Mouse (Mus musculus) intestine, postnatal 0 days (tissue): ENCODE results near the gene Sugp2. TPM values are rescaled to one million over a fixed set of nuclear protein-coding genes. Genes with fewer than 3 reads are reported as not detected.

Source experiments
- ATAC-seq: fragments of 200-750 bp; cut with Nextera tagmentation; 2 replicates; pipeline ENCODE4 v1.8.0; 2017; ENCODE audit warnings: mild to moderate bottlenecking, moderate TSS enrichment, moderate library complexity
- H3K27ac ChIP-seq: fragments of 300-500 bp; sonication (generic); 2 replicates; pipeline ENCODE4 v1.5.1; 2014; ENCODE audit warnings: mild to moderate bottlenecking, low read depth, low read length, moderate library complexity
- H3K27me3 ChIP-seq: fragments of 300-500 bp; sonication (generic); replicated peaks from 2 replicates; pipeline ENCODE4 v1.6.1; 2014; ENCODE audit warnings: low read length, mixed read lengths; ENCODE audit not compliant: control insufficient read depth, insufficient read depth
- H3K36me3 ChIP-seq: fragments of 300-500 bp; sonication (generic); 2 replicates; pipeline ENCODE4 v1.6.1; 2014; ENCODE audit warnings: mild to moderate bottlenecking, moderate library complexity; ENCODE audit not compliant: control insufficient read depth, insufficient read depth
- H3K4me1 ChIP-seq: fragments of 300-500 bp; sonication (generic); replicated peaks from 2 replicates; pipeline ENCODE4 v1.6.1; 2014; ENCODE audit warnings: antibody characterized with exemption, low read length, mixed read lengths; ENCODE audit not compliant: control insufficient read depth, insufficient read depth
- H3K4me2 ChIP-seq: fragments of 300-500 bp; sonication (generic); replicated peaks from 2 replicates; pipeline ENCODE4 v1.6.1; 2014; ENCODE audit warnings: low read depth, mild to moderate bottlenecking, moderate library complexity
- H3K4me3 ChIP-seq: fragments of 300-500 bp; sonication (generic); 2 replicates; pipeline ENCODE4 v1.5.1; 2014; ENCODE audit warnings: low read depth, low read length
- H3K9ac ChIP-seq: fragments of 300-500 bp; sonication (generic); 2 replicates; pipeline ENCODE4 v1.6.1; 2014; ENCODE audit warnings: mild to moderate bottlenecking, low read depth, low read length
- H3K9me3 ChIP-seq: fragments of 300-500 bp; sonication (generic); 2 replicates; pipeline ENCODE4 v1.6.1; 2016; ENCODE audit warnings: mixed run types; ENCODE audit not compliant: control insufficient read depth
- CTCF ChIP-seq: sonication (generic); IDR thresholded peaks from 2 replicates; pipeline ENCODE4 v1.5.1; 2016; ENCODE audit warnings: low read depth, mild to moderate bottlenecking, control low read depth, antibody characterized with exemption, moderate library complexity
- WGBS: fragments of 180-500 bp; shearing (Covaris S2); extraction: QIAGEN DNeasy Blood & Tissue Kit; methylation state at CpG from one replicate; pipeline ENCODE4 v1.1.7; 2014; 5-methylcytosine and 5-hydroxymethylcytosine counted together
- polyA plus RNA-seq: library from polyadenylated mRNA; unstranded; fragments of >200 nt; fragmentation: Nextera tagmentation; extraction: Ambion mirVana; gene quantifications from 2 replicates; pipeline ENCODE4 v1.2.1, GENCODE M21; 2015

Sugp2 gene
- polyA plus RNA-seq, 1 experiment from 2014 or later: 8.0 TPM

DNA sequence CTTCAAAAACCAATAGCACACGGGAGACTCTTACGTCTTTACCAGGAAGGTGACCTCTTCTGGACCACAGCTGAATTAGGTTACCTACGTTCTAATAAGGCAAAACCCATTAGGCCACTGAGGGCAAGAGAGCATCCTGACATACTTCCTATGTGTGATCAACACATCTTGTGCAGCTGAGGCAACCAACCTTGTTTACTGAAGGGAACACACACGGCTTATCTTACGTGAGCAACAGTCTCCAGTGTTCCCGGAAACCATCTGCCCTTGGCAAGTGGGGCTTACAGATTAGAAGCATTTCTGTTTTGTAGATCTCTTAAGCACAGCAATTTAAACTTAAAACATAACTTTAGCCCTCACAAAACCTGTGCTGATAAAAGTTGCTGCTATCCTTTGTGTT is 93.5 kb downstream of the Sugp2 start:
- Histone ChIP-seq H3K36me3 (peaks cover 13% of the 10 kb centered on the region), H3K4me1 (no peaks in the 10 kb centered on the region), H3K27ac (no peak overlapping the region), H3K27me3 (no peaks in the 10 kb centered on the region), H3K9me3 (no peaks in the 10 kb centered on the region), H3K9ac (no peak overlapping the region), H3K4me3 (no peak overlapping the region), H3K4me2 (no peak overlapping the region)
- no peak for ATAC-seq
- TF ChIP-seq CTCF: no peak
- 91% methylated on average over 6 of the region's 6 CpGs for WGBS

DNA sequence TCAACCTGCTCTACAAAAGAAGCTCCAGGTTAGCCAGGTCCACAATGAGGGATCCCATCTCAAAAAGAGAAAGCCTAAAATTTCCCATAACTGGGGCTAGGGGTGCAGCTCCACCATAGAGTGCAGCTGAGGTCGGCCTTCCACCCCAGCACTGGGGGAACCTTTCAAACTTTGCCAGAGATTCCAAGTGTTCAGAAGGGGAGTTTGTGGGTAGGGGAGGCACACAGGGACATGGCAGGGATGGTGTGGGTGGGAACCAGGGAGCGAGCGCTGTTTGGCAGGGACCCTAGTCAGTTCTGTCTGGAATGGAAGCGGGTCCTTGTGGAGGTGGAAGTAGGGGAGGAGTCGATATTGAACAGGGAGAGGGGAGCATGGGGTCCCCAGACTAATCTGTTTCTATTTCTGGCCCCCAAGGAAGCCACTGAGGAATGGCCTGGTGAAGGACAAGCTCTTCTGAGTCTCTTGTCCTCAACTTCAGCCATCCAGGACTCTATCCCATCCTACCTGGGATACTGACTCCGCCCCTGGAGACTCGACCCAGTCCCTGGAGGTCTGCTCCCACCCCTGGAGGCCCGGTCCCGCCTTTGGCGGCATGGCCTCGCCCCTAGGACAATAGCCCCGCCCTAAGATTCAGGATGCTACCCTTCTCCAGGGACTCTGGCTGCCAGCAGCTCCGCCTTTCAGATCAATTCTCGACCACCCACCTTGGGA is 95.3 kb downstream of the Sugp2 start, which contains the start of gene Gdf1:
Gene Gdf1 (plus strand): TSS at position 694 of the 711 bp plus-strand sequence.
- ATAC-seq: no peak
- H3K4me1 ChIP-seq: no peaks in the 10 kb centered on the region
- 0 out of 2 replicates have a peak within 1 kb of the TSS, but pooled peaks have one; percentile 17 for H3K4me2 ChIP-seq
- H3K27ac ChIP-seq: no peak within 1 kb of the TSS
- no peaks in the 10 kb centered on the region for H3K9me3 ChIP-seq
- no peak for TF ChIP-seq CTCF
- H3K4me3 ChIP-seq: no peak within 1 kb of the TSS
- H3K27me3 ChIP-seq: no peaks in the 10 kb centered on the region
- WGBS: 42% methylated on average over 14 of the region's 14 CpGs
- H3K9ac ChIP-seq: no peak within 1 kb of the TSS
- H3K36me3 ChIP-seq: peaks cover 31% of the 10 kb centered on the region

Other genes starting within 250 kb of the Sugp2 start
- 42.6 and 43.3 TPM in 2 replicates for gene Gatad2a, start 237.8 kb upstream of the Sugp2 start, polyA plus RNA-seq
- 23.6 and 26.3 TPM in 2 replicates for gene Mau2, start 191.5 kb upstream of the Sugp2 start, polyA plus RNA-seq
- gene Sugp1, start 191.4 kb upstream of the Sugp2 start, polyA plus RNA-seq: 17.7 and 18.4 TPM in 2 replicates
- gene Tm6sf2, start 161.3 kb upstream of the Sugp2 start, polyA plus RNA-seq: 305 and 315 TPM in 2 replicates
- not detected in 2 replicates for gene Hapln4, start 150.8 kb upstream of the Sugp2 start, polyA plus RNA-seq
- gene Ncan, start 113.4 kb upstream of the Sugp2 start, polyA plus RNA-seq: 0.31 and 0.39 TPM in 2 replicates
- gene Nr2c2ap, start 102.9 kb upstream of the Sugp2 start, polyA plus RNA-seq: 44.0 and 44.1 TPM in 2 replicates
- 11.1 and 11.2 TPM in 2 replicates for gene Rfxank, start 95.1 kb upstream of the Sugp2 start, polyA plus RNA-seq
- 29.2 and 32.5 TPM in 2 replicates for gene Borcs8, start 94.7 kb upstream of the Sugp2 start, polyA plus RNA-seq
- 0.12 TPM in 1 of 2 replicates, not detected in the other for gene Mef2b, start 94.5 kb upstream of the Sugp2 start, polyA plus RNA-seq
- gene Tmem161a, start 61.9 kb upstream of the Sugp2 start, polyA plus RNA-seq: 40.0 and 42.0 TPM in 2 replicates
- 12.0 and 12.2 TPM in 2 replicates for gene Slc25a42, start 21.9 kb upstream of the Sugp2 start, polyA plus RNA-seq
- 10.0 and 11.2 TPM in 2 replicates for gene Armc6, start 240 bp downstream of the Sugp2 start, polyA plus RNA-seq
- gene Homer3, start 48.6 kb downstream of the Sugp2 start, polyA plus RNA-seq: 18.5 and 18.7 TPM in 2 replicates
- gene Ddx49, start 68.3 kb downstream of the Sugp2 start, polyA plus RNA-seq: 32.9 and 34.5 TPM in 2 replicates
- 338 and 383 TPM in 2 replicates for gene Cope, start 68.3 kb downstream of the Sugp2 start, polyA plus RNA-seq
- gene Cers1, start 81.5 kb downstream of the Sugp2 start, polyA plus RNA-seq: 1.3 and 1.7 TPM in 2 replicates
- gene Gdf1, start 95.6 kb downstream of the Sugp2 start, polyA plus RNA-seq: 0.38 TPM in 1 of 2 replicates, not detected in the other
- gene Upf1, start 119.1 kb downstream of the Sugp2 start, polyA plus RNA-seq: 9.7 and 10.1 TPM in 2 replicates
- 0.25 and 0.41 TPM in 2 replicates for gene Comp, start 139.3 kb downstream of the Sugp2 start, polyA plus RNA-seq
- gene Crtc1, start 205.4 kb downstream of the Sugp2 start, polyA plus RNA-seq: 8.1 and 9.2 TPM in 2 replicates
- 9.3 and 10.5 TPM in 2 replicates for gene Klhl26, start 242.7 kb downstream of the Sugp2 start, polyA plus RNA-seq